Mouse (Mus musculus) forebrain, embryonic 13.5 days (tissue): ENCODE measurements around the gene Inafm1. TPM values are rescaled to one million over a fixed set of nuclear protein-coding genes. Genes with fewer than 3 reads are reported as not detected.
"Not testable (repeated sequence)": the region's sequence is repeated elsewhere in the genome, so short reads cannot be mapped to it uniquely, and the experiment has no call there.

Experiments
- ATAC-seq: fragments of 200-750 bp; cut with Nextera tagmentation; 2 replicates; pipeline ENCODE4 v1.8.0; 2017
- H3K27ac ChIP-seq: fragments of 300-500 bp; sonication (generic); 2 replicates; pipeline ENCODE4 v1.5.1; 2015; ENCODE audit warnings: inconsistent platforms, mild to moderate bottlenecking, moderate library complexity
- H3K27me3 ChIP-seq: fragments of 300-500 bp; sonication (generic); 2 replicates; pipeline ENCODE4 v1.6.1; 2015; ENCODE audit warnings: mild to moderate bottlenecking, inconsistent platforms
- H3K36me3 ChIP-seq: fragments of 300-500 bp; sonication (generic); 2 replicates; pipeline ENCODE4 v1.6.1; 2015; ENCODE audit warnings: mild to moderate bottlenecking, inconsistent platforms; ENCODE audit not compliant: poor library complexity, severe bottlenecking
- H3K4me1 ChIP-seq: fragments of 300-500 bp; sonication (generic); 2 replicates; pipeline ENCODE4 v1.6.1; 2015; ENCODE audit warnings: inconsistent platforms
- H3K4me2 ChIP-seq: fragments of 300-500 bp; sonication (generic); 2 replicates; pipeline ENCODE4 v1.6.1; 2015; ENCODE audit warnings: inconsistent platforms, mild to moderate bottlenecking, moderate library complexity
- H3K4me3 ChIP-seq: fragments of 300-500 bp; sonication (generic); 2 replicates; pipeline ENCODE4 v1.5.1; 2015; ENCODE audit warnings: mild to moderate bottlenecking, inconsistent platforms
- H3K9ac ChIP-seq: fragments of 300-500 bp; sonication (generic); 2 replicates; pipeline ENCODE4 v1.6.1; 2015; ENCODE audit warnings: mild to moderate bottlenecking, inconsistent platforms
- H3K9me3 ChIP-seq: fragments of 300-500 bp; sonication (generic); replicated peaks from 2 replicates; pipeline ENCODE4 v1.6.1; 2016; ENCODE audit warnings: inconsistent platforms
- WGBS: fragments of 180-500 bp; shearing (Covaris S2); methylation state at CpG from one replicate; pipeline ENCODE4 v1.1.7; 2015; 5-methylcytosine and 5-hydroxymethylcytosine counted together
- polyA plus RNA-seq: library from polyadenylated mRNA; unstranded; fragments of >200 nt; fragmentation: Nextera tagmentation; extraction: Ambion mirVana; gene quantifications from 2 replicates; pipeline ENCODE4 v1.2.1, GENCODE M21; 2015

Inafm1 gene
- polyA plus RNA-seq, 1 experiment from 2014 or later = 14.0 TPM

DNA sequence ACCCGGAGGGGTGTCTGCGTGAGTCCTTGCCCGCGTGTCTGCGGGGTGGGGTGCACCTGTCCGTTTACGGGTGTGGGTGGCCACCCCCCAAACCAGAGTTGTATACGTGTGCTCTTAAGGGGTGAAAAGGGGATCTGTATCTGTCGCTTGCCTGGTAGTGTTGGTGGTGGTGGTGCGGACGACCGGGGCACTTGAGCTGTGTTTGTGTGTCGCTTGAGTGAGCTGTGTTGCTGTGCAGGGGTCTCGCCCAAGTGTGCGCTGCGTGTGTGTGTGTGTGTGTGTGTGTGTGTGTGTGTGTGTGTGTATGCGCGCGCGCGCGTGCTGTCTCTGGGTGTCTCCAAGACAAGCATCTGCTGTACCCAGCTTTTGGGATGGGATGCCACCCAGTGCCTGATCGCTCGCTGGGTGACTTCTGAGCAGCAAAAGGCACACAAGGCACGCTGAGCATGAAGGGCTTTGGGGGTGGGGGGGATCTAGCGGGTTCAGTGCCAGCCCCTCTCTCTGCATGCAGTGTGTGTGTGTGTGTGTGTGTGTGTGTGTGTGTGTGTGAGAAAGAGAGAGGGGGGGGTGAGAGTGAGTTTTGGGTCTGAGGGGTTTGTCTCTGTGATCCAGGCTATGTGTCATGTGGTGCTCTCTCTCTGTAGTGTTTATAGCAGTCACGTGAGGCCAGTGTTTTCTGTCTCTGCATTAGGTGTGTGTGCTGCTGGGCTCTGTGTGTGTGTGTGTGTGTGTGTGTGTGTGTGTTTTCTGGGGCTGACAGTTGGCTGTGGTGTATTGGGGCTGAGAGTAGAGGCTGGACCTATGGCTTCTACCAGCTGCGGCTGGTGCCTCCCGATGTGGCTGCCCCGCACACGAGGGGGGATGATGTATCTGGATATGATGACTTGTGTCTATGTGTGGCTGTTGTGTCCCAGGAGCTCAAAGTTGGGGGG, 37.4 kb upstream of the Inafm1 start:
- H3K27ac ChIP-seq = peak overlapping the region; percentile 54
- peaks cover 57% of the 10 kb centered on the region for H3K4me1 ChIP-seq
- peak; percentile 12; the same call in 1 of the 2 replicates for ATAC-seq
- no peaks in the 10 kb centered on the region for H3K36me3 ChIP-seq
- no peaks in the 10 kb centered on the region for H3K9me3 ChIP-seq
- peak overlapping the region; percentile 81 for H3K9ac ChIP-seq
- peaks cover 23% of the 10 kb centered on the region for H3K27me3 ChIP-seq
- peak overlapping the region; percentile 97 for H3K4me2 ChIP-seq
- peak overlapping the region; percentile 70 for H3K4me3 ChIP-seq
- WGBS = 0% methylated on average over 31 of the region's 31 CpGs

DNA sequence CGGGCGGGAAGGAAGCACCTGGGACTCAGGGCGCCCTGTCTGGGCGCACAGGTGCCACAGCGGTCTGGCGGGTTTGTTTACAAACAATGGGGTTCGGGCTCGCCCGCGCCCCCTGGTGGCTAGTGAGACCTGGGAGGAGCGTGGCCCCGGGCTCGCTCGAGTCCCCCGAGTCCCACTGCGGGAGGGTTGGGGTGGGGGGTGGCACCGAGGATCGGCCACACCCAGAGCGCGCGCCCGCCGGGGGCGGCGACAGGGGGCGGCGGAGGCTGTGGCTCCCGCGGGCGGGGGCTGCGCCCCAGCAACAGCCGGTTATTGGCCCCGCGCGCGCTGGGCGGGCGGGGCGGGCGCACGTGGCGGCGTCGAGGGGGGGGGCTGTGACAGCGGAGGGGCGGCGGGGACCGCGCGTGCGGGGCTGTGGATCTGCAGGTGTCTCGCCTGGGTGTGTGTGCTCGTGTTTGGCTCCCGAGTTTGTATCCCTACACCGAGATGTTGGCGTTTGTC, 36.7 kb upstream of the Inafm1 start:
- peaks cover 57% of the 10 kb centered on the region for H3K4me1 ChIP-seq

GRCm38 (mm10) chr7:16309318-16310019, 36.1 kb upstream of the Inafm1 start:
- H3K9me3 ChIP-seq = no peaks in the 10 kb centered on the region
- H3K36me3 ChIP-seq = no peaks in the 10 kb centered on the region
- H3K9ac ChIP-seq = peak overlapping the region; percentile 71
- H3K4me1 ChIP-seq = peaks cover 54% of the 10 kb centered on the region
- peaks cover 23% of the 10 kb centered on the region for H3K27me3 ChIP-seq
- peak overlapping the region; percentile 70 for H3K4me3 ChIP-seq
- peak overlapping the region; percentile 97 for H3K4me2 ChIP-seq
- H3K27ac ChIP-seq = no peak overlapping the region
- peak; percentile 39 for ATAC-seq
- under 1% methylated on average over 51 of the region's 61 CpGs for WGBS

More for the DNA sequence above, 36.7 kb upstream of the Inafm1 start:
- no peaks in the 10 kb centered on the region for H3K9me3 ChIP-seq
- peak; percentile 11 for ATAC-seq
- no peaks in the 10 kb centered on the region for H3K36me3 ChIP-seq
- H3K27me3 ChIP-seq = peaks cover 23% of the 10 kb centered on the region
- 0% methylated on average over 30 of the region's 56 CpGs for WGBS
- peak overlapping the region; percentile 97 for H3K4me2 ChIP-seq
- peak overlapping the region; percentile 70 for H3K4me3 ChIP-seq
- peak overlapping the region; percentile 71 for H3K9ac ChIP-seq
- H3K27ac ChIP-seq = peak overlapping the region; percentile 54

GRCm38 (mm10) chr7:16308555-16309317, 35.3 kb upstream of the Inafm1 start:
- no peak for ATAC-seq
- Histone ChIP-seq H3K4me3 (peak overlapping the region; percentile 70), H3K27ac (no peak overlapping the region), H3K4me2 (peak overlapping the region; percentile 97), H3K4me1 (peaks cover 49% of the 10 kb centered on the region), H3K9ac (peak overlapping the region; percentile 71), H3K27me3 (peaks cover 23% of the 10 kb centered on the region), H3K9me3 (no peaks in the 10 kb centered on the region), H3K36me3 (no peaks in the 10 kb centered on the region)
- WGBS = 40% methylated on average over 16 of the region's 16 CpGs

DNA sequence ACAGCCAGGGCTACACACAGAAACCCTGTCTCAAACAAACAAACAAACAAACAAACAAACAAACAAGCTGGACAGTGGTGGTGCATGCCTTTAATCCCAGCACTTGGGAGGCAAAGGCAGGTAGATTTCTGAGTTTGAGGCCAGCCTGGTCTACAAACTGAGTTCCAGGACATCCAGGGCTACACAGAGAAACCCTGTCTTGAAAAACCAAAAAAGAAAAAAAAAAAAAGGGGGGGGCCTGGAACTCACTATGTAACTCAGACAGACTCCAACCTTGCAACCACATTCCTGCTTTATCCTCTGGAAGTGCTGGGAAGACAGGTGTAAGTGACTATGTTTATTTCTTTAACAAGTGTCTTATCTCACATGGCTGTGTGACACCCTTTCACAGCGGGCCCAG, 34.7 kb upstream of the Inafm1 start, which contains the start of gene Bbc3:
TSS of gene Bbc3 (plus strand) at position 301 of the 400 bp plus-strand sequence.
- peak within 1 kb of the TSS; percentile 70 for H3K4me3 ChIP-seq
- H3K36me3 ChIP-seq, ATAC-seq, H3K9me3 ChIP-seq, H3K27ac ChIP-seq: not testable (repeated sequence)
- H3K4me2 ChIP-seq = peak within 1 kb of the TSS; percentile 97
- H3K9ac ChIP-seq = peak within 1 kb of the TSS; percentile 71
- peaks cover 44% of the 10 kb centered on the region for H3K4me1 ChIP-seq
- WGBS = 70% methylated on average over 1 of the region's 1 CpGs
- peaks cover 23% of the 10 kb centered on the region for H3K27me3 ChIP-seq

GRCm38 (mm10) chr7:16307141-16307540, 33.7 kb upstream of the Inafm1 start:
- not testable (repeated sequence) for H3K4me2 ChIP-seq, H3K9me3 ChIP-seq, ATAC-seq, H3K36me3 ChIP-seq, H3K9ac ChIP-seq, H3K4me3 ChIP-seq, H3K27ac ChIP-seq
- Histone ChIP-seq H3K27me3 (peaks cover 17% of the 10 kb centered on the region), H3K4me1 (peaks cover 34% of the 10 kb centered on the region)
- 72% methylated on average over 6 of the region's 6 CpGs for WGBS

- WGBS = under 1% methylated on average over 52 of the region's 52 CpGs
- peak overlapping the region; percentile 50 for H3K4me3 ChIP-seq
Observed at GRCm38 (mm10) chr7:16299419-16300035, 26.1 kb upstream of the Inafm1 start.

GRCm38 (mm10) chr7:16298927-16299326, 25.5 kb upstream of the Inafm1 start:
- H3K4me1 ChIP-seq = peaks cover 39% of the 10 kb centered on the region
- peak overlapping the region; percentile 50 for H3K4me3 ChIP-seq
- H3K9me3 ChIP-seq = no peaks in the 10 kb centered on the region
- H3K9ac ChIP-seq = peak overlapping the region; percentile 65
- no peaks in the 10 kb centered on the region for H3K36me3 ChIP-seq
- WGBS = 77% methylated on average over 5 of the region's 5 CpGs
- peak overlapping the region; percentile 35; the same call in 1 of the 2 replicates for H3K27ac ChIP-seq
- H3K27me3 ChIP-seq = no peaks in the 10 kb centered on the region
- no peak for ATAC-seq
- H3K4me2 ChIP-seq = peak overlapping the region; percentile 87

More at GRCm38 (mm10) chr7:16299419-16300035, 26.1 kb upstream of the Inafm1 start:
- no peaks in the 10 kb centered on the region for H3K27me3 ChIP-seq
- peak overlapping the region; percentile 61 for H3K27ac ChIP-seq
- H3K36me3 ChIP-seq = no peaks in the 10 kb centered on the region
- no peaks in the 10 kb centered on the region for H3K9me3 ChIP-seq
- H3K4me2 ChIP-seq = peak overlapping the region; percentile 87
- H3K9ac ChIP-seq = peak overlapping the region; percentile 65
- H3K4me1 ChIP-seq = peaks cover 39% of the 10 kb centered on the region
- peak; percentile 95 for ATAC-seq

- ATAC-seq = no peak
- 0 out of 2 replicates have a peak overlapping the region, but pooled peaks have one; percentile 96 for H3K4me2 ChIP-seq
- peaks cover 39% of the 10 kb centered on the region for H3K4me1 ChIP-seq
- no peak overlapping the region for H3K27ac ChIP-seq
- H3K36me3 ChIP-seq = no peaks in the 10 kb centered on the region
- WGBS = 56% methylated on average over 2 of the region's 2 CpGs
- H3K9ac ChIP-seq = no peak overlapping the region
- no peaks in the 10 kb centered on the region for H3K27me3 ChIP-seq
- H3K9me3 ChIP-seq = no peaks in the 10 kb centered on the region
- H3K4me3 ChIP-seq = peak overlapping the region; percentile 39; the same call in 1 of the 2 replicates
Observed at GRCm38 (mm10) chr7:16297616-16298015, 24.2 kb upstream of the Inafm1 start.

DNA sequence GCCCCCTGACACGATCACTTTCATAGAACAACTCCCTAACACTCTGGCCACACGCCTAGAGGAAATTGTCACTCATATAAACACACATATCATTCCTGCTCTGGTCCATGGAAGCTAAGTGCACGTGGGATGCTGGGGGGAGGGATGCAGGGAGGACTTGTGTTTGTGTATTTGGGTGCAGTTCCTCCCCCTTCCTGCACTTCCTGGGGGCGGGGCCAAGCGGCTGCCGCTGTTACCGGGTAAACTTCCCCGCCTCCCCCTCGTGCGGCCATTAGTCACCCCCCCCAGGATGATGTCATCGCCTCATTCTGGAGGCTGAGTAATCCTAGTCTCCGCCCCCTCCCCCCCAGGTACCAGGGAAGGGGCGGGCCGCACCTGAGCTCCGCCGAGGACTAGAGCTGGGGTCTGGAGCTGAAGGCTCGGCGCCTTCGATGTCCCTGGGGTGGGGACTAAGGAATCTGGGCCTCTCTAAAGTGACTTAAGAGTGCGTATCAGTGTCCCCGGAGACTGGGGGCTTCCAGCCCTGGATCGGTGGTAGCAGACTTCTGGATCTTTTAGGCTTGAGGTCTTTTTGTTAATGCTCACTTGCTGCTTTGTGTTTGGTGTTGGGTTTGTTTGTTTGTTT, 23.5 kb upstream of the Inafm1 start:
- no peaks in the 10 kb centered on the region for H3K36me3 ChIP-seq
- peak overlapping the region; percentile 96 for H3K4me2 ChIP-seq
- no peak for ATAC-seq
- H3K27ac ChIP-seq = no peak overlapping the region
- H3K9ac ChIP-seq = peak overlapping the region; percentile 58
- H3K9me3 ChIP-seq = no peaks in the 10 kb centered on the region
- H3K27me3 ChIP-seq = no peaks in the 10 kb centered on the region
- H3K4me1 ChIP-seq = peaks cover 39% of the 10 kb centered on the region
- under 1% methylated on average over 15 of the region's 22 CpGs for WGBS
- H3K4me3 ChIP-seq = peak overlapping the region; percentile 39
